Mouse (Mus musculus): ENCODE data around the gene Dnah1.

GRCm38 (mm10) chr14:31226978-31227377 lies 96.7 kb downstream of the Dnah1 start:
- TF ChIP-seq CTCF (IDR thresholded peaks at IDR 0.05; ENCODE audit: borderline replicate concordance, extremely low read depth, insufficient read depth, insufficient read length) (no peak), POLR2A (IDR thresholded peaks at IDR 0.05; ENCODE audit: borderline replicate concordance, extremely low read depth, insufficient read depth, insufficient read length, poor library complexity, severe bottlenecking) (no peak)
